Mouse (Mus musculus): ENCODE data around the gene Fam76a. TPM values are rescaled to one million over a fixed set of nuclear protein-coding genes. Genes with fewer than 3 reads are reported as not detected.
A peak's percentile ranks its signal among the peaks of the same experiment; 100 is the strongest.

Gene Fam76a
- polyA plus RNA-seq, 1 experiment, result 44.0 TPM

DNA sequence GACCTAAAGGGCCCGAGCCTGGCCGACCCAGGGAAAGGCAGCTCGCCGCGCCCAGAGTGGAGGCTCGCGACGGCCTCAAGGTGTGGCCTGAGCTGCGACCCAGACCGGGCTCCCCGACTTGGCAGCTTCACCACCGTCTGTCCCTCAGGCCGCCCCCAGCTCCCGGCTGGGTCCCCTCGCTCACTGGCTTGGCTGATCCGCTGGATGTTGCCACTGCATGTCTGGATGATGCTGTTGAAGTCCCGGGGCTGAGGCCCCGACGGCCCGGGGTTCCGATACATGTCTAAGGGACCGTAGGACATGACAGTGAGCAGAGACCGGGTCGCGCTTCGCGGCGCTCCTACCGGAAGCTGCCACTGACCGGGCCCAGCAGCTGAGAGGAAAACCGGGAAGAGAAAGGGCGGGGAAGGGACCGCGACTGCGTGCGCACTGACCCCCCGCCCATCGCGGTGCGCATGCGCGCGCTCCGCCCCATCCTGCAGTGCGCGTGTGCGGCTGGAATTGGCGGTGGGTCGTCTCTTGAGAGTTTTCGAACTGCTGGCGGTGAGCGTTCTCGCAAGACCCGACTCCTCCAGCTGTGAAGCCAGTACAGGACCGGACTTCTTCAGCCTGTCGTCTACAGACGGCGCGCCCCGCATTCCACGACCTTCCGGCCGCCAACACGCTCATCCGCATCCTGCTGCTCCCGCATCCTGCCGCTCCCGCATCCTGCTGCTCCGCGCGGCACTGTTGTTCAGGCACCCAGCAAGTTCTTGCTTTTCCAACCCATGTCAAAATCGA lies 38.1 kb downstream of the Fam76a start, which contains the start of gene Stx12:
TSS of gene Stx12 (minus strand) at position 446 of the 780 bp plus-strand sequence.
- DNase-seq (ENCODE audit: low spot score), result peak; percentile 86

DNA sequence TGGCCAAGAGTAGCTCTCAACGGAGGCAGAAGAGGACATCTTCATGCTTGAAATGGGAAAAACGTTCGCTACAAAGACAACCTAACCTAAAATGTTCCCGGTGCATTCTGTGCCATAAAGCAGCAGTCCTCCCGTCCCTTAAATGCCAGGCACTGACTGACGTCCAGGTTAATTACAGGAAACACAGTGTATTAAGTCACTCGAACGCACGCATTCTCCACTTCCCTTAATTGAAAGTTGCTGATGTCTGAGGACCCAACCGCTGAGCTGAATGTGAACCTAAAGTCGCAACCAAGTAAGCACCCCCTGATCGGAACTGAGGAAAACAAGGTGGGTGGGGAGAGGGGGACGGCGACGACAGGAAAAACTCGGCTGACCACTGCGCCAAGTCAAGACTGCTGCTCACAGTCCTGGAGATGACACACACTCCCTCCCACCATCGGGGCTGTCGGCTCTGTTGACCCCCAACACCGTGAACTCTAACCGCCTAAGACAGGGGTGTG lies 38.7 kb downstream of the Fam76a start:
- no peak for DNase-seq (ENCODE audit: low spot score)

DNA sequence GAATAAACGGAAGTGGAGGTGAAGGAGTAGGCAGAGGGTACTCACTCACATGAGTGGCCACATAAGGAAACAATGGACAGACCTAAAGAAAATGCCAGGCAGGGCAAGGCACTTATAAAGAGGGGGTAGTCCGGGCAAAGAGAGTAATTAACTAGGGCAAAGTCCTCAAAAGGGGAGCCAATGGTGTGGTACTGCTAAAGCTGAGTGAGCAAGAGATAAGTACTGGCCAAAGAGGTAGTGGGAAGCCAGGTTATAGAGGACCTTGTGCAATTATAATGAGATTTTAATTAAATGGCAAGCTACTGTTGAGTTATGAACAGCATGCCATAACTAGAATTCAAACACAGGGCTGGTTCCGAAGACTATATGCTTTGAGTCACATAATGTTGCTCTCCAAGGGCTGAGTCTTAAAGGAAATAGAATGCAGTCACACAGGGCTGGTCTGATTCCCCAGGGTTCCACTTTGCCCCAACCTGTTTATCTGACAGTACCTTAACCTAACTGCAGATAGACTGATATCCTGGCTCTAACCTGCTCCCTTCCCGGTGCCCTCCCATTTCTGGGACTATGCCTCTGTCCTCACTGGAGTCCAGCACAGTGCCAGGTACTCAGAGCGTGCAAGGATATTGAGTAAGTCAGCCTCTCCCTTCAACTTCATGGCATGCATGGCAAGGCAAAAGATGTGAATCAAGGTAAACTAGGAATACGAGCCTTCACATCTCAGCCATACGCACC lies 47.8 kb downstream of the Fam76a start:
- DNase-seq (ENCODE audit: low spot score), result peak; percentile 28

DNA sequence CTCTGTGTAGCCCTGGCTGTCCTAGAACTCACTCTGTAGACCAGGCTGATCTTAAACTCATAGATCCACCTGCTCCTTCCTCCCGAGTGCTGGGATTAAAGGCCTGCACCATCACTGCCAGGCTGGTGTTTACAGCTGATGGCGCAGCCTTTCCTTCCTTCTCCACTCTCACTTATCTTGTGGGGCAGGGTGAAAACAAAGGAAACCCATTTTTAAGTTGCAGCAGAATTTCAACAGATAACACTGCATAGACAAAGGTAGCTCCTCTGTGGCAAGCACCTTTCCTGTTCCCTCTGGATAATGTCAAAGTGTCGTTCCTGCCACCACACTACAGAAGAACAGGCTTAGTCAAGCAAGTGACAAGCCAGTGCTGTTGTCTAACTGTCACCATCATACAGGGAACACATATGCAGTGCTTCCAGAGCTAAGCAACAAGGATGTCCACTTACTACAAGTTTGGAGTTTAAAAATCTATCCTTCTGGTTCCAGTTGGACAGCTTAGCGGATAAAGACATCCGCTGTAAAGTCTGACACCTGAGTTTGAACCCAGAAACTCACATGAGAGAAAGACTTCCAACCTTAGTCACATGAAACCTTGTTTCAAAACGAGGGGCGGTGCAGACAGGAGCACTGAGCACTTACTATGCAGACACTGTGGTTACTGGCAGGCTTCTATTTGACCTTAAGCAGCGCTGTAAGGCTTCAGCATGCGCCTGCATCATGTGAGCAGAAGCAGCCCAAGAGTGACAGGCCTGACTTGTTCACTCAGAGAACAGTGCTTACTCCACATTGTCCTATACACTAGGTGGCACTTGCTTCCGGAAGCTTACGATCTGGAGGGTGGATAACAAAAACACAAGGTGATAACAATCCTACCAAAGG lies 48.6 kb downstream of the Fam76a start:
- DNase-seq (ENCODE audit: low spot score), result no peak

DNA sequence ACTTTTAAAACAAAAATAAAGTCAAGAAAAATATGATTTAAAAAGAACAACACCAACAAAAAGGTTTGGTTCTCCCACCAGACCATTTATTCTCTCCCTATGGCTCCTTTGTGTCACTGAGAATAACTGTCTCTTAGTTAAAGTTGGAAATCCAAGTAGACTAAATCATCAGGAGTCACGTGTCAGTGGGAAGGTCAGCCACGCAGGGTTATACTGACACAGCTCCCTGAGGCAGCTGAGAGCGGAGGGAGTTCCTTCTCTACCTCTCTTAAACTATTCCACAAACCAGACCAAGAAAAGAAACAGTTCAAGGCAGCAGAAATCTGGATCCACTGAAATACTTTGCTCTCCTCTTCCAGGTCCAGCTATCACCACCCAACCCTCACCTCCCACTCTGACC lies 51.2 kb downstream of the Fam76a start:
- DNase-seq (ENCODE audit: low spot score), result no peak

DNA sequence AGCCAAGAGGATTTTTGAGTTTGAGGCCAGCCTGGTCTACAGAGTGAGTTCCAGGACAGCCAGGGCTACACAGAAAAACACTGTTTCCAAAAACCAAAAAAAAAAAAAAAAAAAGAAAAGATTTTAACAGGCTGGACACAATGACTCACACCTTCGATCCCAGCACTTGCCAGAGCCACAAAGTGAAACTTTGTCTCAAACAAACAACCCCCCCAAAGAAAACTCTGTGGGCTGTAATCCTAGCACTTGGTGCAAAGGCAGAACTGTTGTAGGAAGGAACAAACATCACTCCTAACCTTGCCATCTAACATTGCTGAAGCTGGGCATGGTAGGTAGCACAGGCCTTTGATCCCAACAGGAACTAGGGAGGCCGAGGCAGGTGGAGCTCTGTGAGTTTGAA lies 57.5 kb downstream of the Fam76a start:
- DNase-seq (ENCODE audit: low spot score), result no peak

DNA sequence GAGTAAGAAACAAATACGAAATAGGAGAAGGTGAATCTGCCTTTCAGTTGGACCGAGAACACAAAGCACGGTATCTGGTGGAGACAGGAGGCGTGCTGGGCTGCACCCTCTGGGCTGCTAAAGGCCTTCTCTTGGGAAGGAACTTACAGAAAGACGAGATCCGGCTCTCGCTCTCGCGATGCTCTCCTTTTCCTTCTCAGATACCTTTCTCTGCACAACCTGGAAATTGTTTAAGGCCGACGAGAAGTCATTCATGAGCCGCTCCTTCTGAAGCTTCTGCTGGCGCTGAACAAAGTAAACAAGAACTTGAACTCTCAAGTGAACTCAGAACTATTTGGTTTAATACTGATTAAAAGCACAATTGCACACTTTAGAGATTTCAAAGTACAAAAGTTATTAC lies 59.3 kb downstream of the Fam76a start:
- no peak for DNase-seq (ENCODE audit: low spot score)

DNA sequence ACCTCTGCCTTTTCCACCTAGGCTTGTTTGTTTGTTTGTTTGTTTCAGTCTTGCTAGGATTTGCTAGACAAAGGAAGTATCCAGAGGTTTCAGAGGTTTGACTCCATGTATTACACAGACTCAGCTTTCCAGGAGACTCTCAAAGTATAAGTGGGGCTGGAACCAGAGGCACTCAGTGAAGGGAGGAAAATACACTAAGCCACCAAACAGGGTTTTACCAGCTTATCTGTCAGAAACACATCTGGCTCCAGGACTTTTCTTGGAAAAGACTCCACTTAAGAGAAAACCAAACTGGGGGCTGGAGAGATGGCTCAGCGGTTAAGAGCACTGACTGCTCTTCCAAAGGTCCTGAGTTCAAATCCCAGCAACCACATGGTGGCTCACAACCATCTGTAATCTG lies 61.5 kb downstream of the Fam76a start:
- DNase-seq (ENCODE audit: low spot score), result no peak

Other genes with a start within 250 kb of the Fam76a start
- 3.9 and 6.0 TPM in 2 replicates for gene Xkr8, start 190.0 kb downstream of the Fam76a start, polyA plus RNA-seq (2012; rRNA removed)
- gene Smpdl3b, start 165.3 kb downstream of the Fam76a start, polyA plus RNA-seq (2012; rRNA removed), result 24.0 and 26.4 TPM in 2 replicates
- gene Rpa2, start 154.2 kb downstream of the Fam76a start, polyA plus RNA-seq (2012; rRNA removed), result 13.3 and 16.8 TPM in 2 replicates
- gene Themis2, start 126.2 kb downstream of the Fam76a start, polyA plus RNA-seq (2012; rRNA removed), result 5.0 and 7.6 TPM in 2 replicates
- 39.4 and 46.7 TPM in 2 replicates for gene Ppp1r8, start 79.4 kb downstream of the Fam76a start, polyA plus RNA-seq (2012; rRNA removed)
- 76.3 and 100.0 TPM in 2 replicates for gene Stx12, start 38.0 kb downstream of the Fam76a start, polyA plus RNA-seq (2012; rRNA removed)
- 1.3 and 1.8 TPM in 2 replicates for gene Fgr, start 51.5 kb upstream of the Fam76a start, polyA plus RNA-seq (2012; rRNA removed)
- 5.3 and 13.3 TPM in 2 replicates for gene Ahdc1, start 88.7 kb upstream of the Fam76a start, polyA plus RNA-seq (2012; rRNA removed)
- 44.4 and 59.3 TPM in 2 replicates for gene Wasf2, start 207.9 kb upstream of the Fam76a start, polyA plus RNA-seq (2012; rRNA removed)